Mouse (Mus musculus): ENCODE data around the gene Foxk1. TPM values are rescaled to one million over a fixed set of nuclear protein-coding genes. Genes with fewer than 3 reads are reported as not detected.

The Foxk1 gene
- polyA plus RNA-seq, 1 experiment, result 19.4 TPM

GRCm38 (mm10) chr5:142424627-142425349 is 23.5 kb downstream of the Foxk1 start:
- Histone ChIP-seq H3K4me3 (ENCODE audit: insufficient read depth, low read length) (no peak overlapping the region), H3K27ac (ENCODE audit: insufficient read depth, low read length) (peak overlapping the region; percentile 6; the same call in 1 of the 2 replicates), H3K4me1 (ENCODE audit: control insufficient read depth, insufficient read depth, low read length) (peaks cover 17% of the 10 kb centered on the region)
- TF ChIP-seq POLR2A (IDR thresholded peaks at IDR 0.05; ENCODE audit: extremely low read depth, insufficient read depth, low read length) (0 out of 2 replicates have a peak, but pooled peaks have one; percentile 21), CTCF (IDR thresholded peaks at IDR 0.05; ENCODE audit: extremely low read depth, insufficient read depth, low read length) (no peak)

GRCm38 (mm10) chr5:142426476-142426875 is 25.2 kb downstream of the Foxk1 start:
- Histone ChIP-seq H3K27ac (ENCODE audit: insufficient read depth, low read length) (no peak overlapping the region), H3K4me1 (ENCODE audit: control insufficient read depth, insufficient read depth, low read length) (peaks cover 13% of the 10 kb centered on the region), H3K4me3 (ENCODE audit: insufficient read depth, low read length) (no peak overlapping the region)
- TF ChIP-seq CTCF (IDR thresholded peaks at IDR 0.05; ENCODE audit: extremely low read depth, insufficient read depth, low read length) (no peak), POLR2A (IDR thresholded peaks at IDR 0.05; ENCODE audit: extremely low read depth, insufficient read depth, low read length) (no peak)

GRCm38 (mm10) chr5:142427876-142428275 is 26.6 kb downstream of the Foxk1 start:
- Histone ChIP-seq H3K27ac (ENCODE audit: insufficient read depth, low read length) (no peak overlapping the region), H3K4me3 (ENCODE audit: insufficient read depth, low read length) (no peak overlapping the region)
- no peak for TF ChIP-seq POLR2A (IDR thresholded peaks at IDR 0.05; ENCODE audit: extremely low read depth, insufficient read depth, low read length)
- no peak for TF ChIP-seq CTCF (IDR thresholded peaks at IDR 0.05; ENCODE audit: extremely low read depth, insufficient read depth, low read length)

GRCm38 (mm10) chr5:142428691-142429090 is 27.4 kb downstream of the Foxk1 start:
- no peak overlapping the region for H3K4me3 ChIP-seq (ENCODE audit: insufficient read depth, low read length)
- peaks cover 21% of the 10 kb centered on the region for H3K4me1 ChIP-seq (ENCODE audit: control insufficient read depth, insufficient read depth, low read length)
- TF ChIP-seq POLR2A (IDR thresholded peaks at IDR 0.05; ENCODE audit: extremely low read depth, insufficient read depth, low read length) (no peak), CTCF (IDR thresholded peaks at IDR 0.05; ENCODE audit: extremely low read depth, insufficient read depth, low read length) (no peak)

More at GRCm38 (mm10) chr5:142427876-142428275, 26.6 kb downstream of the Foxk1 start:
- H3K4me1 ChIP-seq (ENCODE audit: control insufficient read depth, insufficient read depth, low read length), result peaks cover 16% of the 10 kb centered on the region

GRCm38 (mm10) chr5:142431029-142431428 is 29.7 kb downstream of the Foxk1 start:
- Histone ChIP-seq H3K4me3 (ENCODE audit: insufficient read depth, low read length) (no peak overlapping the region), H3K4me1 (ENCODE audit: control insufficient read depth, insufficient read depth, low read length) (peaks cover 11% of the 10 kb centered on the region), H3K27ac (ENCODE audit: insufficient read depth, low read length) (no peak overlapping the region)
- TF ChIP-seq CTCF (IDR thresholded peaks at IDR 0.05; ENCODE audit: extremely low read depth, insufficient read depth, low read length), result no peak
- no peak for TF ChIP-seq POLR2A (IDR thresholded peaks at IDR 0.05; ENCODE audit: extremely low read depth, insufficient read depth, low read length)

More at GRCm38 (mm10) chr5:142428691-142429090, 27.4 kb downstream of the Foxk1 start:
- no peak overlapping the region for H3K27ac ChIP-seq (ENCODE audit: insufficient read depth, low read length)

- H3K4me3 ChIP-seq (ENCODE audit: insufficient read depth, low read length), result no peak overlapping the region
- peak overlapping the region; percentile 31; the same call in 1 of the 2 replicates for H3K27ac ChIP-seq (ENCODE audit: insufficient read depth, low read length)
- peaks cover 9% of the 10 kb centered on the region for H3K4me1 ChIP-seq (ENCODE audit: control insufficient read depth, insufficient read depth, low read length)
- TF ChIP-seq CTCF (IDR thresholded peaks at IDR 0.05; ENCODE audit: extremely low read depth, insufficient read depth, low read length) (no peak), POLR2A (IDR thresholded peaks at IDR 0.05; ENCODE audit: extremely low read depth, insufficient read depth, low read length) (no peak)
These were observed 30.6 kb downstream of the Foxk1 start for GRCm38 (mm10) chr5:142431811-142432434.

- peak overlapping the region; percentile 31 for H3K27ac ChIP-seq (ENCODE audit: insufficient read depth, low read length)
- no peak for TF ChIP-seq CTCF (IDR thresholded peaks at IDR 0.05; ENCODE audit: extremely low read depth, insufficient read depth, low read length)
- TF ChIP-seq POLR2A (IDR thresholded peaks at IDR 0.05; ENCODE audit: extremely low read depth, insufficient read depth, low read length), result no peak
- peaks cover 9% of the 10 kb centered on the region for H3K4me1 ChIP-seq (ENCODE audit: control insufficient read depth, insufficient read depth, low read length)
- no peak overlapping the region for H3K4me3 ChIP-seq (ENCODE audit: insufficient read depth, low read length)
These were observed 31.4 kb downstream of the Foxk1 start for GRCm38 (mm10) chr5:142432695-142433094.

- H3K4me1 ChIP-seq (ENCODE audit: control insufficient read depth, insufficient read depth, low read length), result peaks cover 11% of the 10 kb centered on the region
- peak overlapping the region; percentile 90 for H3K27ac ChIP-seq (ENCODE audit: insufficient read depth, low read length)
- no peak overlapping the region for H3K4me3 ChIP-seq (ENCODE audit: insufficient read depth, low read length)
- TF ChIP-seq CTCF (IDR thresholded peaks at IDR 0.05; ENCODE audit: extremely low read depth, insufficient read depth, low read length), result no peak
- no peak for TF ChIP-seq POLR2A (IDR thresholded peaks at IDR 0.05; ENCODE audit: extremely low read depth, insufficient read depth, low read length)
These were observed 32.8 kb downstream of the Foxk1 start for GRCm38 (mm10) chr5:142434052-142434451.

- Histone ChIP-seq H3K4me1 (ENCODE audit: control insufficient read depth, insufficient read depth, low read length) (peaks cover 13% of the 10 kb centered on the region), H3K4me3 (ENCODE audit: insufficient read depth, low read length) (no peak overlapping the region), H3K27ac (ENCODE audit: insufficient read depth, low read length) (no peak overlapping the region)
- TF ChIP-seq CTCF (IDR thresholded peaks at IDR 0.05; ENCODE audit: extremely low read depth, insufficient read depth, low read length) (no peak), POLR2A (IDR thresholded peaks at IDR 0.05; ENCODE audit: extremely low read depth, insufficient read depth, low read length) (no peak)
These were observed 34.4 kb downstream of the Foxk1 start for GRCm38 (mm10) chr5:142435736-142436135.

All from cortical plate, adult 2 months (tissue).